Mouse (Mus musculus) stomach, postnatal 0 days (tissue): Measurements from ENCODE around the gene Mrnip.

Experiments used
- CTCF ChIP-seq: IDR thresholded peaks from 2 replicates; pipeline ENCODE4 v1.5.1; 2016; ENCODE audit warnings: antibody characterized with exemption, low read depth, mild to moderate bottlenecking, moderate library complexity
- EP300 ChIP-seq: optimal IDR thresholded peaks from 2 replicates; pipeline ENCODE3; 2016; ENCODE audit warnings: antibody characterized with exemption

- TF ChIP-seq EP300 (no peak), CTCF (no peak)
Measured at GRCm38 (mm10) chr11:50139571-50139970, 34.7 kb upstream of the Mrnip start.
